Mouse (Mus musculus): Measurements from ENCODE around the gene Hoxa2. TPM values are rescaled to one million over a fixed set of nuclear protein-coding genes. Genes with fewer than 3 reads are reported as not detected.

Gene Hoxa2
- polyA plus RNA-seq, 1 experiment from 2014 or later: 7.0 TPM

GRCm38 (mm10) chr6:52160511-52161335 is 3.9 kb downstream of the Hoxa2 start:
- Histone ChIP-seq H3K4me3 (ENCODE audit: low read depth, low read length) (peak overlapping the region; percentile 81), H3K27me3 (ENCODE audit: control insufficient read depth, insufficient read depth, low read length) (no peaks in the 10 kb centered on the region), H3K4me1 (ENCODE audit: control insufficient read depth, insufficient read depth, low read length) (peaks cover 58% of the 10 kb centered on the region), H3K27ac (ENCODE audit: low read depth, low read length) (peak overlapping the region; percentile 89), H3K36me3 (ENCODE audit: control insufficient read depth, insufficient read depth, low read length) (no peaks in the 10 kb centered on the region), H3K9ac (replicated peaks; ENCODE audit: low read depth, low read length) (peak overlapping the region; percentile 88), H3K9me3 (ENCODE audit: control insufficient read depth, low read length) (no peaks in the 10 kb centered on the region), H3K4me2 (ENCODE audit: low read depth, low read length) (peak overlapping the region; percentile 60)
- ATAC-seq (ENCODE audit: low read depth): no peak
- WGBS: under 1% methylated on average over 30 of the region's 30 CpGs

- Histone ChIP-seq H3K4me3 (ENCODE audit: low read depth, low read length) (peak overlapping the region; percentile 81), H3K36me3 (ENCODE audit: control insufficient read depth, insufficient read depth, low read length) (no peaks in the 10 kb centered on the region), H3K4me1 (ENCODE audit: control insufficient read depth, insufficient read depth, low read length) (peaks cover 51% of the 10 kb centered on the region), H3K27me3 (ENCODE audit: control insufficient read depth, insufficient read depth, low read length) (no peaks in the 10 kb centered on the region), H3K4me2 (ENCODE audit: low read depth, low read length) (peak overlapping the region; percentile 60), H3K9me3 (ENCODE audit: control insufficient read depth, low read length) (no peaks in the 10 kb centered on the region), H3K9ac (replicated peaks; ENCODE audit: low read depth, low read length) (peak overlapping the region; percentile 88), H3K27ac (ENCODE audit: low read depth, low read length) (peak overlapping the region; percentile 89)
- ATAC-seq (ENCODE audit: low read depth): no peak
- 6% methylated on average over 9 of the region's 9 CpGs for WGBS
Measured at GRCm38 (mm10) chr6:52159979-52160378, 4.7 kb downstream of the Hoxa2 start.

- Histone ChIP-seq H3K4me2 (ENCODE audit: low read depth, low read length) (peak overlapping the region; percentile 60), H3K27me3 (ENCODE audit: control insufficient read depth, insufficient read depth, low read length) (no peaks in the 10 kb centered on the region), H3K27ac (ENCODE audit: low read depth, low read length) (peak overlapping the region; percentile 90), H3K4me1 (ENCODE audit: control insufficient read depth, insufficient read depth, low read length) (peaks cover 45% of the 10 kb centered on the region), H3K36me3 (ENCODE audit: control insufficient read depth, insufficient read depth, low read length) (no peaks in the 10 kb centered on the region), H3K9ac (replicated peaks; ENCODE audit: low read depth, low read length) (peak overlapping the region; percentile 88), H3K4me3 (ENCODE audit: low read depth, low read length) (peak overlapping the region; percentile 81), H3K9me3 (ENCODE audit: control insufficient read depth, low read length) (no peaks in the 10 kb centered on the region)
- no peak; the same call in 1 of the 2 replicates for ATAC-seq (ENCODE audit: low read depth)
- 4% methylated on average over 12 of the region's 12 CpGs for WGBS
Measured at GRCm38 (mm10) chr6:52159164-52159761, 5.4 kb downstream of the Hoxa2 start.

GRCm38 (mm10) chr6:52158276-52159051 is 6.2 kb downstream of the Hoxa2 start, which contains the start of gene Hoxa1:
Gene Hoxa1 (minus strand): TSS chr6:52158317.
- WGBS: 0% methylated on average over 54 of the region's 55 CpGs
- peak; percentile 88 for ATAC-seq (ENCODE audit: low read depth)
- H3K36me3 ChIP-seq (ENCODE audit: control insufficient read depth, insufficient read depth, low read length): no peaks in the 10 kb centered on the region
- H3K9ac ChIP-seq (replicated peaks; ENCODE audit: low read depth, low read length): peak within 1 kb of the TSS; percentile 88
- H3K9me3 ChIP-seq (ENCODE audit: control insufficient read depth, low read length): no peaks in the 10 kb centered on the region
- H3K27ac ChIP-seq (ENCODE audit: low read depth, low read length): peak within 1 kb of the TSS; percentile 90
- peak within 1 kb of the TSS; percentile 60 for H3K4me2 ChIP-seq (ENCODE audit: low read depth, low read length)
- peak within 1 kb of the TSS; percentile 81 for H3K4me3 ChIP-seq (ENCODE audit: low read depth, low read length)
- no peaks in the 10 kb centered on the region for H3K27me3 ChIP-seq (ENCODE audit: control insufficient read depth, insufficient read depth, low read length)
- H3K4me1 ChIP-seq (ENCODE audit: control insufficient read depth, insufficient read depth, low read length): peaks cover 40% of the 10 kb centered on the region

GRCm38 (mm10) chr6:52157466-52158275 is 7.0 kb downstream of the Hoxa2 start:
- H3K4me1 ChIP-seq (ENCODE audit: control insufficient read depth, insufficient read depth, low read length): peaks cover 35% of the 10 kb centered on the region
- H3K4me3 ChIP-seq (ENCODE audit: low read depth, low read length): peak overlapping the region; percentile 81
- no peaks in the 10 kb centered on the region for H3K36me3 ChIP-seq (ENCODE audit: control insufficient read depth, insufficient read depth, low read length)
- peak overlapping the region; percentile 88 for H3K9ac ChIP-seq (replicated peaks; ENCODE audit: low read depth, low read length)
- ATAC-seq (ENCODE audit: low read depth): no peak
- H3K4me2 ChIP-seq (ENCODE audit: low read depth, low read length): peak overlapping the region; percentile 60
- WGBS: under 1% methylated on average over 32 of the region's 32 CpGs
- H3K27me3 ChIP-seq (ENCODE audit: control insufficient read depth, insufficient read depth, low read length): no peaks in the 10 kb centered on the region
- peak overlapping the region; percentile 90 for H3K27ac ChIP-seq (ENCODE audit: low read depth, low read length)
- H3K9me3 ChIP-seq (ENCODE audit: control insufficient read depth, low read length): no peaks in the 10 kb centered on the region

GRCm38 (mm10) chr6:52156551-52157200 is 8.0 kb downstream of the Hoxa2 start:
- Histone ChIP-seq H3K4me1 (ENCODE audit: control insufficient read depth, insufficient read depth, low read length) (peaks cover 30% of the 10 kb centered on the region), H3K36me3 (ENCODE audit: control insufficient read depth, insufficient read depth, low read length) (no peaks in the 10 kb centered on the region), H3K4me3 (ENCODE audit: low read depth, low read length) (peak overlapping the region; percentile 81; the same call in 1 of the 2 replicates), H3K4me2 (ENCODE audit: low read depth, low read length) (peak overlapping the region; percentile 60), H3K27ac (ENCODE audit: low read depth, low read length) (no peak overlapping the region), H3K9me3 (ENCODE audit: control insufficient read depth, low read length) (no peaks in the 10 kb centered on the region), H3K9ac (replicated peaks; ENCODE audit: low read depth, low read length) (no peak overlapping the region), H3K27me3 (ENCODE audit: control insufficient read depth, insufficient read depth, low read length) (no peaks in the 10 kb centered on the region)
- WGBS: 5% methylated on average over 20 of the region's 20 CpGs
- no peak for ATAC-seq (ENCODE audit: low read depth)

GRCm38 (mm10) chr6:52155471-52155870 is 9.2 kb downstream of the Hoxa2 start:
- Histone ChIP-seq H3K9ac (replicated peaks; ENCODE audit: low read depth, low read length) (no peak overlapping the region), H3K27ac (ENCODE audit: low read depth, low read length) (no peak overlapping the region), H3K36me3 (ENCODE audit: control insufficient read depth, insufficient read depth, low read length) (no peaks in the 10 kb centered on the region), H3K4me1 (ENCODE audit: control insufficient read depth, insufficient read depth, low read length) (peaks cover 23% of the 10 kb centered on the region), H3K9me3 (ENCODE audit: control insufficient read depth, low read length) (no peaks in the 10 kb centered on the region), H3K27me3 (ENCODE audit: control insufficient read depth, insufficient read depth, low read length) (no peaks in the 10 kb centered on the region), H3K4me3 (ENCODE audit: low read depth, low read length) (no peak overlapping the region), H3K4me2 (ENCODE audit: low read depth, low read length) (peak overlapping the region; percentile 60; the same call in 1 of the 2 replicates)
- WGBS: 45% methylated on average over 3 of the region's 3 CpGs
- ATAC-seq (ENCODE audit: low read depth): no peak

GRCm38 (mm10) chr6:52154044-52154443 is 10.6 kb downstream of the Hoxa2 start:
- Histone ChIP-seq H3K27ac (ENCODE audit: low read depth, low read length) (no peak overlapping the region), H3K4me2 (ENCODE audit: low read depth, low read length) (no peak overlapping the region), H3K4me1 (ENCODE audit: control insufficient read depth, insufficient read depth, low read length) (peaks cover 9% of the 10 kb centered on the region), H3K4me3 (ENCODE audit: low read depth, low read length) (no peak overlapping the region), H3K9me3 (ENCODE audit: control insufficient read depth, low read length) (no peaks in the 10 kb centered on the region), H3K36me3 (ENCODE audit: control insufficient read depth, insufficient read depth, low read length) (no peaks in the 10 kb centered on the region), H3K9ac (replicated peaks; ENCODE audit: low read depth, low read length) (no peak overlapping the region), H3K27me3 (ENCODE audit: control insufficient read depth, insufficient read depth, low read length) (no peaks in the 10 kb centered on the region)
- ATAC-seq (ENCODE audit: low read depth): no peak
- 28% methylated on average over 5 of the region's 5 CpGs for WGBS

Measured in neural tube, embryonic 14.5 days (tissue).